Mouse (Mus musculus): Measurements from ENCODE around the gene Fitm2.
"Not testable (repeated sequence)": the region's sequence is repeated elsewhere in the genome, so short reads cannot be mapped to it uniquely, and the experiment has no call there.

DNA sequence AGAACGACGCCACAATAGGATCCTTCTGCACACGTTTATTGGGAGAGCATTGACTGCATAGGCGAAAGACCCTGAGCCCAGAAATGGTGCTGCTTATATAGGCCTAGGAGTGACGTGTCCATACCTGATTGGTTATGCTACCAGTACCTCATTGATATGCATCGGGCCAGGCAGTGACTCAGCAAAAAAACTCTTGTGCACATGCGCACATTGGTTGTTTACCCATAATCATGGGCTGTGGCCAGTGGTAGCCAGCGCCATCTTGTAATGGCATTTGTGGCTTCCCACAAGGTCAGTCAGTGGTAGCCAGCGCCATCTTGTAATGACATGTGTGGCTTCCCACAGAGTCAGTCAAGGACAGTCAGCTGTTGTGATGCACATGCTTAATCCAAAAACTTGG is 11.1 kb downstream of the Fitm2 start:
- not testable (repeated sequence) for TF ChIP-seq CTCF (IDR thresholded peaks at IDR 0.05; ENCODE audit: low read depth, low read length); POLR2A (IDR thresholded peaks at IDR 0.05; ENCODE audit: extremely low read depth, insufficient read depth, low read length)

Data from liver, adult 2 months (tissue).